ENCODE assay signal across 7 mouse cellular contexts in the genomic region with DNA sequence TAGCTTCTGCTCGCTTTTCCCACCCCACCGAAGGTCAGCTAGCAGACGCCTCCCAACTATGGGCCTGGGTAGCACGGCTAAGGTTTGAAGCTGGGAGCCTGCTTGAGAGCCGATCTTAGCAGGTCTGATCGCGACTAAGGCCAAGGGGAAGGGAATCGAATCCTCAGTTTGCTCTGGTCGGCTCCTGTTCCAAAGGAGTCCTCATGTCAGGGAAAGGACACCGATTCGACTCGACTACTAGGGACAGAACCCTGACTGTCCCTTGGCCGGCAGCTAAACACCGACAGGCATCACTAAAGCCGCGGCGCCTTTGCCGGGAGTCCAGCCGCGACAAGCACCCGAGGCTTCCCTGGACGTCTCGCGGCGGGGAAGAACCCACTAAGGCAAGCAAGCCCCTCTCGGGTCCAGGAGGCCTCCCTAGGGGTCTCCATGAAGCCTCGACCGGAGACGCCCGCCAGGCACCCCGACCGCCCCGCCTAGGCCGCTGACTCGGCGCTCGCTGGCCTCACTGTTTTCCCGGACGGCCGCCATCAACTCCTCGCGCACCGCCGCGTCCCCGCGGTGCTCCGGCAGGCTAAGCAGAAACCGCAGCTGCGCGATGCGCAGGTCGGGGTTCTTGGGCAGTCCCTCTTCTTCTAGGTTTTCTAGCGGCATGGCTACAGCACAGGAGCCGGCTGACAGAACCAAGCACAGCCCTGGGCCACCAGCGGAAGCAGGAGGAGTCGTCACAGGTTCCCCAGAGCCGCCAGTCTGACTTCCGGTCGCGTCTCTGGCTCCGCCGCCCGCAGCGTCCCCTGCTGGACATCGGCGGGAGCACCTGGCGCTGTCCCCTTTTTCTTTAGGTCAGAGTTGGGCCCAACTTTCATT. TPM values are rescaled to one million over a fixed set of nuclear protein-coding genes. Genes with fewer than 3 reads are reported as not detected.
DNase-seq lines count a peak whose midpoint lies in the region; ATAC-seq lines count a peak whose summit lies in the region.

A gene (minus strand): TSS at position 755 of the 867 bp plus-strand sequence.

- peak; percentile 98 for ATAC-seq in intestine, embryonic 16.5 days
- peak; percentile 98 for ATAC-seq in midbrain, embryonic 11.5 days (ENCODE audit: low FRiP score)

- DNase-seq in adrenal gland, adult 8-10 months: peak; percentile 77
- DNase-seq in embryo, embryonic 9.5 days (ENCODE audit: extremely low spot score): peak; percentile 86
- DNase-seq in gastrocnemius, postnatal 4 days (ENCODE audit: low spot score in 2 of 2): peak; percentile 79 to 88
- peak; percentile 88 to 90 for DNase-seq in left cerebral cortex, postnatal 36 days (ENCODE audit: low spot score in 2 of 2)
- DNase-seq in midbrain, embryonic 11.5 days (ENCODE audit: low spot score, missing footprints): peak; percentile 99
- DNase-seq in skeletal muscle tissue, adult 2 months (ENCODE audit: low read depth, low spot score): peak; percentile 75

- peak within 1 kb of the TSS; percentile 83 for H3K4me2 ChIP-seq in intestine, embryonic 16.5 days (ENCODE audit: low read depth, low read length)
- peak within 1 kb of the TSS; percentile 85 for H3K4me2 ChIP-seq in midbrain, embryonic 11.5 days

- no peaks in the 10 kb centered on the region for H3K27me3 ChIP-seq in intestine, embryonic 16.5 days (replicated peaks; ENCODE audit: control insufficient read depth, insufficient read depth, low read length)
- H3K27me3 ChIP-seq in midbrain, embryonic 11.5 days (ENCODE audit: control insufficient read depth, insufficient read depth, low read length): no peaks in the 10 kb centered on the region

- WGBS in intestine, embryonic 16.5 days: under 1% methylated on average over 68 of the region's 68 CpGs
- 1% methylated on average over 68 of the region's 68 CpGs for WGBS in midbrain, embryonic 11.5 days

- intact Hi-C loops in left cerebral cortex, postnatal 36 days (cut with DNase I): loop anchor here (5.0 kb wide), 1 partner anchor 742 kb away; no protein-coding TSS in a partner anchor

- H3K4me3 ChIP-seq in intestine, embryonic 16.5 days (ENCODE audit: low read length): peak within 1 kb of the TSS; percentile 98
- peak within 1 kb of the TSS; percentile 91 for H3K4me3 ChIP-seq in midbrain, embryonic 11.5 days (ENCODE audit: low read depth, low read length)

- peak within 1 kb of the TSS; percentile 99 for H3K9ac ChIP-seq in intestine, embryonic 16.5 days (ENCODE audit: low read depth, low read length)
- peak within 1 kb of the TSS; percentile 94 for H3K9ac ChIP-seq in midbrain, embryonic 11.5 days (ENCODE audit: low read length)

- H3K9me3 ChIP-seq in intestine, embryonic 16.5 days (ENCODE audit: control insufficient read depth, low read length): no peaks in the 10 kb centered on the region
- H3K9me3 ChIP-seq in midbrain, embryonic 11.5 days (ENCODE audit: control insufficient read depth, low read length): no peaks in the 10 kb centered on the region

- peaks cover 5% of the 10 kb centered on the region; the same call in 1 of the 2 replicates for H3K4me1 ChIP-seq in intestine, embryonic 16.5 days (ENCODE audit: control insufficient read depth, insufficient read depth, low read length)
- H3K4me1 ChIP-seq in midbrain, embryonic 11.5 days (ENCODE audit: control insufficient read depth, insufficient read depth, low read length): peaks cover 6% of the 10 kb centered on the region

- H3K36me3 ChIP-seq in intestine, embryonic 16.5 days (ENCODE audit: control insufficient read depth, insufficient read depth, low read length): peaks cover 8% of the 10 kb centered on the region
- H3K36me3 ChIP-seq in midbrain, embryonic 11.5 days (ENCODE audit: control insufficient read depth, insufficient read depth, low read length): peaks cover 6% of the 10 kb centered on the region; the same call in 1 of the 2 replicates

- peak within 1 kb of the TSS; percentile 65 for H3K27ac ChIP-seq in intestine, embryonic 16.5 days (ENCODE audit: low read length)
- H3K27ac ChIP-seq in midbrain, embryonic 11.5 days (ENCODE audit: low read depth, low read length): peak within 1 kb of the TSS; percentile 54; the same call in 1 of the 2 replicates

RNA-seq across cellular contexts. Expression of the gene that starts here (rescaled TPM):
- 100 to 1,000 TPM; 133 to 144 (median 135) TPM for total RNA-seq in adrenal gland, adult 8-10 months (2022)
- total RNA-seq in gastrocnemius, postnatal 4 days (2021): 100 to 1,000 TPM; 163 to 184 TPM
- 189 and 203 TPM in 2 replicates for polyA plus RNA-seq in intestine, embryonic 16.5 days (2015; fragmentation: Nextera tagmentation; extraction: Ambion mirVana)
- total RNA-seq in left cerebral cortex, postnatal 36 days (2021): 100 to 1,000 TPM; 101 to 112 TPM
- polyA plus RNA-seq in midbrain, embryonic 11.5 days (2014; fragmentation: Nextera tagmentation; extraction: Ambion mirVana): 319 and 342 TPM in 2 replicates

Comparison
In these comparisons a context has a peak if more than half of its experiments do, and no peak if none do; other contexts are left out.
1. Peak in every context shown above with its lines: DNase-seq, ATAC-seq, H3K4me3 ChIP-seq and H3K27ac ChIP-seq.